Mouse (Mus musculus): ENCODE measurements around the gene Mrgbp. TPM values are rescaled to one million over a fixed set of nuclear protein-coding genes. Genes with fewer than 3 reads are reported as not detected.

The Mrgbp gene
- total RNA-seq, 2 experiments from 2014 or later = 19.9 to 21.1 TPM

GRCm38 (mm10) chr2:180588736-180589122 lies 7.6 kb downstream of the Mrgbp start:
- no peak for DNase-seq (ENCODE audit: low spot score in 2 of 2)

- DNase-seq (ENCODE audit: low spot score in 2 of 2) = peak; percentile 81 to 85
Observed at GRCm38 (mm10) chr2:180589123-180589831, 8.2 kb downstream of the Mrgbp start, which contains the start of gene Ogfr. TSS of gene Ogfr (plus strand) at chr2:180589245.

- DNase-seq (ENCODE audit: low spot score in 2 of 2) = no peak
Observed at GRCm38 (mm10) chr2:180597490-180597889, 16.4 kb downstream of the Mrgbp start, which contains the start of gene Col9a3. TSS of gene Col9a3 (plus strand) at chr2:180597790.

- peak in 1 of 2 experiments; percentile 48 for DNase-seq (ENCODE audit: low spot score in 2 of 2)
Observed at GRCm38 (mm10) chr2:180598157-180598705, 17.1 kb downstream of the Mrgbp start.

- DNase-seq (ENCODE audit: low spot score in 2 of 2) = peak; percentile 42 to 68
Observed at GRCm38 (mm10) chr2:180600569-180601021, 19.5 kb downstream of the Mrgbp start.

GRCm38 (mm10) chr2:180604781-180605180 lies 23.7 kb downstream of the Mrgbp start:
- no peak for DNase-seq (ENCODE audit: low spot score in 2 of 2)

GRCm38 (mm10) chr2:180610283-180610682 lies 29.2 kb downstream of the Mrgbp start:
- no peak for DNase-seq (ENCODE audit: low spot score in 2 of 2)

GRCm38 (mm10) chr2:180611882-180612281 lies 30.8 kb downstream of the Mrgbp start:
- DNase-seq (ENCODE audit: low spot score in 2 of 2) = no peak

Other genes with a start within 250 kb of the Mrgbp start
- not detected for gene Gata5, start 246.6 kb upstream of the Mrgbp start, total RNA-seq (2021)
- gene Slco4a1, start 125.1 kb upstream of the Mrgbp start, total RNA-seq (2021) = 1 to 10 TPM in 1 of 2 experiments, under 1 TPM in 1; 0.94 to 2.0 TPM
- 1 to 10 TPM; 7.3 to 7.9 TPM for gene Ntsr1, start 81.3 kb upstream of the Mrgbp start, total RNA-seq (2021)
- 10 to 100 TPM; 63.3 to 65.1 TPM for gene Ogfr, start 7.9 kb downstream of the Mrgbp start, total RNA-seq (2021)
- gene Col9a3, start 16.5 kb downstream of the Mrgbp start, total RNA-seq (2021) = 10 to 100 TPM; 33.3 to 56.0 TPM
- gene Tcfl5, start 61.4 kb downstream of the Mrgbp start, total RNA-seq (2021) = 1 to 10 TPM; 1.2 to 2.0 TPM
- 10 to 100 TPM; 54.2 to 56.9 TPM for gene Dido1, start 128.7 kb downstream of the Mrgbp start, total RNA-seq (2021)
- gene Gid8, start 128.8 kb downstream of the Mrgbp start, total RNA-seq (2021) = 10 to 100 TPM; 60.5 to 62.0 TPM
- under 1 TPM; 0.28 to 0.67 TPM for gene Slc17a9, start 144.0 kb downstream of the Mrgbp start, total RNA-seq (2021)
- under 1 TPM; 0.14 to 0.25 TPM for gene Bhlhe23, start 195.6 kb downstream of the Mrgbp start, total RNA-seq (2021)

All from layer of hippocampus, postnatal 14 days (tissue).